Mouse (Mus musculus) neutrophil, adult 5-6 weeks (primary cell): ENCODE data around the gene Pla2g4b. TPM values are rescaled to one million over a fixed set of nuclear protein-coding genes. Genes with fewer than 3 reads are reported as not detected.

Experiments used
- ATAC-seq: fragments of 151-379, 151-347 bp; 2 replicates; pipeline ENCODE4 v1.8.0; 2017; ENCODE audit warnings: mild to moderate bottlenecking, moderate TSS enrichment; ENCODE audit not compliant: insufficient number of reproducible peaks, poor library complexity, low FRiP score, severe bottlenecking; ENCODE audit errors: extremely low read depth
- total RNA-seq: library from RNA; stranded (forward); fragments of 200-1000 nt; gene quantifications from 2 replicates; pipeline ENCODE4 v1.2.3, GENCODE M21; 2017

Gene Pla2g4b
- total RNA-seq, 1 experiment from 2014 or later: 4.8 TPM

- ATAC-seq: no peak
Observed at GRCm38 (mm10) chr2:120054771-120055552, 21.7 kb downstream of the Pla2g4b start.

GRCm38 (mm10) chr2:120055923-120056322, 22.7 kb downstream of the Pla2g4b start:
- no peak for ATAC-seq

GRCm38 (mm10) chr2:120058818-120059217, 25.6 kb downstream of the Pla2g4b start:
- no peak for ATAC-seq

DNA sequence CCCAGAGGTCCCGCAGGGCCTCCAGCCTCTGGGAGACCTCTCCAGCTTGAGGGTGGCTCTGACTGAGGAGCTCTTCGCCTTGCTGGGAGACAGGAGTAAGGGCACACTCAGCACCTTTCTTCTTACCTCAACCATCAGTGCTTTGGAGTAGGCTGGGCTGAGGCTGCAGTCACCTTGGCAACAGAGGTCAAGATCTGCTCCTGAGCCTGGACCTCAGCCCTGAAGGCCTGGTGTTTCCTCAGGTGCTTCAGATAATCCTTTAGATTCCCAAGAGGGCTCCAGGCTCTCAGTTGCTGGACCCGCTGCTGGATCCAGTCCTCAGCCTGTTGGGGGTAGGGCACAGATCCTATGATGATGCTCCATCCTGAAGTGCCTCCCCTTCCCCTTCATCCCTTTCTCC, 26.2 kb downstream of the Pla2g4b start:
- ATAC-seq: no peak; the same call in 1 of the 2 replicates

- ATAC-seq: no peak
Observed at GRCm38 (mm10) chr2:120060190-120060589, 27.0 kb downstream of the Pla2g4b start.

- ATAC-seq: no peak
Observed at GRCm38 (mm10) chr2:120060651-120061050, 27.4 kb downstream of the Pla2g4b start.

DNA sequence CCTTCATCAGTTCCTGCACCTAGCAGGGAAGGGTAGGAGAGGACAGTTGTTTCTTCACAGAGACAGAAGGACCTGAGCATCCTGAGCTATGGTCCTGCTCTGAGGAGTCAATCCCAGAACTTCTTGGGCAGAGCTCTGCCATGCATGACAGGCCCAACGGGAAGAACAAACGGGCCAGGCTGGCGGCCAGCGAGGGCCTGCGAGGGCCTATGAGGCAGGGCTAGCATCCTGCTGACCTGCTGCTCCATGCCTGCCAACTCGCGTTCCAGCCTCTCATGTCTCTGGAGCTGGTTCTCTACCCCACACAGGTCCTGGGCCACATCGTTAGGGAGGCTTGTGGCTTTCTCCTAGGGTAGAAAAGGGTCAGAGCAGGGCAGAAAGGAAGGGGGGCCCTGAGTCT, 29.0 kb downstream of the Pla2g4b start:
- no peak for ATAC-seq

GRCm38 (mm10) chr2:120064639-120065038, 31.4 kb downstream of the Pla2g4b start:
- ATAC-seq: no peak

DNA sequence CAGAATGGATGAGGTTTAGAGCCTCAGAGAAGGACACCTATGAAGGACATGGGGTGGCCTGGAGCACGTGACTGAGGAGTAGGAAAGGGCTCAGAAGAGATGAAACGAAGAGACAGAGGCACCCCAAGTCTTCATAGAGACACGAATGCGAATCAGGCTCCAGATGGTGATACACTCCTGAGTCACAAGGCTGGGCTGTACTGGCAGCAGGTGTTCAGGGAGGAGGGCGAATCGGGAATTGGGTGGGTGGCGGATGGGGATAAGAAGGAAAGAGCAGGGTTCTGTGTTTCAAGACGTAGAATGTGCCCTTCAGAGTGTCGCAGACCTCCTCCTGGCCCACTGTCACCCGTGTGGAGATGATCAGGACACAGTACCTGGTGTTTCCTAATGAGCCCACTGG, 32.0 kb downstream of the Pla2g4b start:
- no peak for ATAC-seq

GRCm38 (mm10) chr2:120066224-120066623, 33.0 kb downstream of the Pla2g4b start:
- ATAC-seq: no peak

DNA sequence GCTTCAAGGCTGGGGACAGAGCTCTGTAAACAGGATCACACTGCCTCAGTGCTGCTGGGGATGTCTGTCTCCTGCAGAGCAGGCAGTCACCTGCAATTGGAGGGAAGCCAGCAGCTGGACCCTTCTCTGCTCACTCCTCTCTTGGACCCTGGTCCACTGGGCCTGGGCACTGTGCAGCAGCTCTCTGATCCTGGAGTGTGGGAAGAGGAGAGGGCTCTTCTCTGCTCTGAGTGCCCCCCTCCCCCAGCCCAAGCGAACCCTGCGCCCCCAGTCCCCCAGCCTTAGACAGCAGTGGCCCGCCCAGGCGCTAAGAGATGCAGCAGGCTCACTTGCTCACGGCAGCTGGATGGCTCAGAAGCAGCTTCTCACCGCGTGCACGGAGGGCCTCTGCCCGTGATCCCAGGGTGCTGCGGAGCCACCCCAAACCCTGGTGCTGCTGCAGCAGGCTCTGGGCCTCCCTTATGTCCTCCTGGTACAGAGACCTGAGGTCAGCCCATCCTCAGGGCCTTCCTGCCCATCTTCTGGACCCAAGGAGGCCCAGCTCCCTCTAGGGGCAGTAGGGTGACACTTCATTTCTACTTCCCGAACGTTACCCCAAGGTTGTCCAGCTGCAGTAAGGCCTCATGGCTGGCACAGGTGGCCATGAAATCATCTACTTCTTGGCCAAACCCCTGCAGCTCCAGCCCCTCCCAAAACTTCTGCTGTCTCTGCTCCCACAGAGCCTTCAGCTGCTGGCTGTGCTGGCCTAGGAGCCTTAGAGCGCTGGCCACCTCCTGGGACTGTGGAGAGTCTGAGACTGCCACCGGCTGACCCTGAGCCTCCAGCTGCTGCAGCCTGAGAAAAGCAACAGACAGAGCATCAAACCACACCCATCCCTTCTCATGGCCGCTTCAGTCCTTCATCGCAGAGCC, 35.6 kb downstream of the Pla2g4b start:
- no peak for ATAC-seq

DNA sequence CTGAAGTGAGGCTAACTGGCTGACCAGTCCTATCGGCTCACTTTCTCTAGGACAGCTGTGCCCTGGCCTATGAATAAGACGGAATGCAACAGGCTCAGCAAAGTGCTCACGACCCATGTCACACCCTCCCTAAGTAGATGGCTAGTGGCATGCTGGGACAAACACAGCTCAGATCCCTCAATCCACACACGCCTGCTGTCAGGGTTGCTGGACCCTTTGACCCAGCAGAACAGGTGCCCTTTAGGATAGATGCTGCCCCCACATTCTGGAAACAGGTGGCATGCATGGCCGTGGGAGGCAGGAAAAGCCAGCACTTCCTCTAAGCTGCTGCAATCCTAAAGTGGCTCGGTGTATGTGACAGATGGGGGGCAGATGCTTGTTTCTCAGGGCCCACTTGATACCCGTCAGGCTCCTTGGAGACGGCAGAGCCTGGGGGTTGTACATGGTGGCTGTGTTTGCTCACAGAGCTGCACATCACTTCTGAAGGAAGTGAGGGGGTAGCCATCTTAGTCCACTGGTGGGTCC, 36.3 kb downstream of the Pla2g4b start:
- no peak for ATAC-seq

DNA sequence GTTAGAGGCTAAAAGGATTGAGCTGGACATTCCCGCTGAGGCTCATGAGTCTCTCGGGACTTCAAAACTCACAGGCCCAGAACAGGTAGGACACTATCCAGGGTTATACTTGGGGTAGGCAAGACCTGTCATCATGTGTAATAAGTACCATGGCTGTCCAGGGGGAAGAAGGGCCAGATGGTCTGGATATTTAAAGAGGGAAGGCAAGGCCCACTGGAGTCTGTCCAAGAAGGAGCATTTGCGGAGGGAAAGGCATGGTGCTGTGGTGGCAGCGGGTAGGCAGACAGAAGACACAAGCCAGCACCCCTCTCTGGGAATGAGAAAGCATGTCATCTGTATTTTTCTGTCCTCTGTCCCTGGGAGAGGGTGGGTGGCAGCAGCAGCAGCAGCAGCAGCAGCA, 40.9 kb downstream of the Pla2g4b start:
- ATAC-seq: no peak

- no peak for ATAC-seq
Observed at GRCm38 (mm10) chr2:120076076-120076705, 43.0 kb downstream of the Pla2g4b start.

GRCm38 (mm10) chr2:120082416-120082815, 49.2 kb downstream of the Pla2g4b start:
- no peak for ATAC-seq

- ATAC-seq: 0 out of 2 replicates have a peak, but pooled peaks have one; percentile 21
Observed at GRCm38 (mm10) chr2:120084593-120085361, 51.6 kb downstream of the Pla2g4b start.

DNA sequence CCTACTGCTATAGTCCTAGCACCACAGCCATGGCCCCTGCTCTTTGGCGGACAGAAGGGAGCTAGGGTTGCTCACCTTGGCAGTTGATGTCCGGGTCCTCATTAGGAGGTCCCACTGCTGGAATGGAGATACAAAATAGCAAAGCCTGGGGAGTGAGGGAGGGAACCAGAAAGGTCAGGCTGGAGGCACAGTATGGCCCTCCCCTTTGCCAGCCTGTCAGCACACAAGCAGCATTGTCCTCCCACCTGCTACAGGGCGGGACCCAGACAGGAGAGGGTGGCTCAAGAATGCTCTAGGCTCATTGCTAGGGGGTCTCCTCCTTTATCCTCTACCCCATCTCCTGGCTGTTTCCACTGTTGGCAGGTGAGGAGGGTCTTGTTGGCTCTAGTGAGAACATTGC, 52.8 kb downstream of the Pla2g4b start:
- no peak for ATAC-seq

DNA sequence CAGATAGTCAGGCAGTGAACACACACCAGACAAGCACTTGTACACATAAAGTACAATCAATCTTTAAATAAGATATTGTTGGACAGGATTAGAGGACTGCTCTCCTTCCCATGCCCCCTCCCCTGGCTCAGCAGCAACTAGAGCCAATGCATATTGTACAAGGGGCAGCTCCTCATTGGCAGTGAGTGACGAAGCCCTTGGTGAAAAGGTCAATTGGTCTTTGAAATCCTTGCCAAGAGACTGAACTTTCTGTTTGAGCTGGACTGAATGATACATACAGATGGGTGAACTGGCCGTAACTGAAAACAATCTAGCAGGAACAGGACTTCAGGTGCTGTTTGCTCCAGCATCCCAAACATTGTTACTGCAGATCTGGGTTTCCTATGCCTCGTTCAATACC, 54.2 kb downstream of the Pla2g4b start:
- no peak for ATAC-seq

DNA sequence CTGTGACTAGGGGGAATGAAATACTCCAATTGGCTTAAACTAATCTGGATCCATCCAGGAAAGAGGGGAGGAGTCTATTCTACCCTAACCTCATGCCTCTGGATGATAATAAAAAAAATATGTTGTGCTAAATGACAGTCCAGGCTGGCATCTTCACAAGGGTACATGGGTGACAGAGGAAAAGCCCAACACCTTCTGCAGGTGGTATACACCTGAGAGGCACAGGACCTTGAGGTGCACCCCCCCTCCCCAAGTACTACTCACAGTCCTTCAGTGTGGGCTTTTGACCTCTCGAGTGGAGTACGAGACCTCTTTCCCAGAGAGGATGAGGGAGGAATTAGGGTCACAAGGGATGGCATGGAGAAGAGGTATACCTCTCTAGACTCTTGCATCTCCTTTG, 54.7 kb downstream of the Pla2g4b start:
- ATAC-seq: no peak
